Mouse (Mus musculus): Measurements from ENCODE around the gene Anapc11. TPM values are rescaled to one million over a fixed set of nuclear protein-coding genes. Genes with fewer than 3 reads are reported as not detected.
A peak's percentile ranks its signal among the peaks of the same experiment; 100 is the strongest.
"Not testable (repeated sequence)": the region's sequence is repeated elsewhere in the genome, so short reads cannot be mapped to it uniquely, and the experiment has no call there.

Gene Anapc11
- total RNA-seq (2021): 10 to 100 TPM; 50.7 to 51.6 TPM
- long read RNA-seq, experiment 1, transcript Anapc11-201 (3 exons, 3,229 nt): major isoform, 115 of 154 reads
- long read RNA-seq, experiment 1, transcript Anapc11-202 (3 exons, 962 nt): minor isoform, 24 of 154 reads
- long read RNA-seq, experiment 1, partial matches to known transcripts: 10 of 154 reads
- long read RNA-seq, experiment 1, other reads (novel, unspliced or antisense): 5 of 154 reads
- long read RNA-seq, experiment 2, transcript Anapc11-201 (3 exons, 3,229 nt): major isoform, 100 of 120 reads
- long read RNA-seq, experiment 2, transcript Anapc11-202 (3 exons, 962 nt): minor isoform, 10 of 120 reads
- long read RNA-seq, experiment 2, partial matches to known transcripts: 9 of 120 reads
- long read RNA-seq, experiment 2, other reads (novel, unspliced or antisense): 1 of 120 reads

GRCm38 (mm10) chr11:120598283-120598989, at the start of gene Anapc11, which contains the start of gene Alyref:
Gene Anapc11, plus strand, starts transcription at chr11:120598421.
Gene Alyref, minus strand, starts transcription at chr11:120598365.
- peak; percentile 94 for DNase-seq

GRCm38 (mm10) chr11:120548786-120549167, 49.4 kb upstream of the Anapc11 start:
- DNase-seq: no peak

DNA sequence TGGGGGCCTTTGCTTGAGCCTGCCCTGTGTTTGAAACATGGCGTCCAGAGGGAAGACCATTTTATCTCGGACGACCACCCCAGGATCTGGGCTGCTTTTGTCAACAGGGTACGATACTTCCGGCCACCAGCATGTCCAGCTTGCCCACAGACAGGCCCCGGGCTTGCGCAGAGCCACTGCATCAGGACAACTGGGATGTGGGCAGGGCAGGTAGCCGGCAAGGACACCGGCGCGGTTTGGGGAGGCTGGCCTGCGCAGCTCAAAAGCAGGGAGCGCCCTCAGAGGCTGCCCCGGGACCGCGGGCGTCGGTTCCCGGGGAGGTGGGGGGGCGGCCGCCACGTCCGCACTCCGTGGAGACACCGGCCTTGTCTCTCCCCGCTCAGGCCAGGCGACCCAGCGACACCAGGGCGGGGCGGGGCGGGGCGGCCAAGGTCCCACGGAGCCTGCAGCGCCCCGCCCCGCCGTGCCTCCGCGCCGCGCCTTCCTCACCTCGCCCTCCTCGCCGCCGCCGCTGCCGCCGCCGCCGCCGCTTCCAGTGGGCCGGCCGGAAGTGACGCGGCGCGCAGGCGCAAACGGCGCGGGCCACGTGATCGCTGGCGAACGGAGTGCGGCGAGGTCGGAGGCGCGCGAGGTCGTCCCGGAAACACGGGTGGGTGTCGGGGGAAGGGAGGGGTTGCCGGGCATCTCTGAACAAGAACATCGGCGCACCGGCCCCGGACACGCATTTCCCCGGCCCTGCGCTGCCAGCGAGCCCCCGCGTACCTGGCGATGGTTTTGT, 48.9 kb upstream of the Anapc11 start, which contains the start of gene Mcrip1:
Gene Mcrip1 (minus strand): TSS at position 560 of the 778 bp plus-strand sequence.
- DNase-seq: peak; percentile 94

GRCm38 (mm10) chr11:120549986-120550809, 48.0 kb upstream of the Anapc11 start:
- peak; percentile 33 for DNase-seq

DNA sequence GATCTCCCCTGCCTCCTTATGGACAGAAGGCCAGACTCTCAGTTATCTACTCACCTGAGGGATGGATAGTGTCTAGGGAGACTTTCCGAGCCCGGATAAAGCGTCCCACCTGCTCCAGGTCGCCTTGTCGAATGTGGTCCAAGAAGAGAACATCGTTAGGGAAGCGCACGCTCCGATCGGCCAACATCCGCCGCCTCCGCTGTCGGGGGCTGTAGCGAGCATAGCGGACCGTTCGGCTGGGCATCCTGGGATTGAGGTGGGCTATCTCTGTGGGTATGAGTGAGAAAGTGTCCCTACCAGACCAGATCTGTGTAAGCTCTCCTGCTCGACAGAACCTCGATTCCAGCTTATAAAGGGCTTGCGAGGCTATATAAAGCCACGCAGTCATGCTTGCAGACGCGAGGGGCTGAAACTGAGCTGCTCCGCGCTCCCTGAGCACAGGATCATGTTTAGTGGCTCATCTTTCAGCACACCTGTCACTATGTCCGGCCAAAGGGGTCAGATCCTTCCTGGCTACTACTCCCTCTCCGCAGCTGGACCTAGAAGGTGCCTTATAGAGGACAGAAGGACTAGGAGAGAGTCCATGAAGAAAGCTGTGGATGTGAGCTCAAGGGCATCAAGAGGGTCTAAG, 47.3 kb upstream of the Anapc11 start, which contains the start of gene Ppp1r27:
Gene Ppp1r27 (minus strand): TSS at position 323 of the 631 bp plus-strand sequence.
- peak; percentile 68 for DNase-seq

GRCm38 (mm10) chr11:120552736-120553135, 45.5 kb upstream of the Anapc11 start:
- no peak for DNase-seq

- no peak for DNase-seq
Measured at GRCm38 (mm10) chr11:120554834-120555233, 43.4 kb upstream of the Anapc11 start.

DNA sequence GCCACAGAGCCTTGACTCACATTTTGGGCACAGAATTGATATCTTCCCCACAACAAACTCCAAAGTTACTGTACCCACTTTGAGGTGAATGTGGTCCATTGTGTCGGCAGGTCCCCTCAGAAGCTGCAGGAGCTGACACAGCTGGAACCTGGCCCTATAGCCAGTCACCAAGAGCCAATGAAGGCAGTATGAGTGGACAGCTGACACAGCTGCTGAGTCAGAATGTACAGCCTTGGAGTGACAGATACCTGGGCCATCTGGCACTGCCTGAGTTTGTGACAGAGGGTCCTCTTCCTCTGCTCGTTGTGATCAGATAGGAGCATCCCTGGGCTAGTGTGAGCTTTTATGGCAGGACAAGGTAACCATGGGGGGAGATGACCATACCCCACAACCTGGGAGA, 43.0 kb upstream of the Anapc11 start:
- no peak for DNase-seq

DNA sequence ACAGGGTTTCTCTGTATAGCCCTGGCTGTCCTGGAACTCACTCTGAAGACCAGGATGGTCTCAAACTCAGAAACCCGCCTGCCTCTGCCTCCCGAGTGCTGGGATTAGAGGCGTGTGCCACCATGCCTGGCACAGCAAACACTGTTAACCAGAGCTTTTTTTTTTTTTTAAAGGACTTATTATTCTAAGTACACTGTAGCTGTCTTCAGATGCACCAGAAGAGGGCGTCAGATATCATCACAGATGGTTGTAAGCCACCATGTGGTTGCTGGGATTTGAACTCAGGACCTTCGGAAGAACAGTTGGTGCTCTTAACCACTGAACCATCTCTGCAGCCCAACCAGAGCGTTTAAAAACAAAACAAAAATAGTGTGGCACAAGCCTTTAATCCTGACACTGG, 39.4 kb upstream of the Anapc11 start:
- DNase-seq: not testable (repeated sequence)

- DNase-seq: no peak
Measured at GRCm38 (mm10) chr11:120560952-120561728, 37.1 kb upstream of the Anapc11 start.

DNA sequence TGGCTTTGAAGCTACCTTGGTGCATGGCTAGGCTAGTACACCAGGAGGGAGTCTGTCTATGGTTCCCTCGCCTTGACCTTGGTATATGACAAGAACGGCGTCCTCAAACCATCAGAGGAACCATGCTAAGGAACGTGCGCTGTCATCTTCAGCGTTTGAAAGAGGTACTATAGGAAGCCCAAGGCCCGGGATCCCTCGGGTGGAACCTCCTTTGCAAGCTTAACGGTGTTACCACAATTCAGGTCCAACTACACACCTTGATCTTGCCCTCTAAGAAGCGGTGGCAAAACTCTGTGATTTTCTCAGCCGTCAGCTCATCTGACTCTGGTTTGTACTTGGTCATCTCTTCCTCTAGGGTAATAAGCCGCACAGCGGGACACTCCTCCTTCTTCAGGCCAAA, 35.3 kb upstream of the Anapc11 start:
- DNase-seq: no peak

GRCm38 (mm10) chr11:120565114-120565513, 33.1 kb upstream of the Anapc11 start:
- no peak for DNase-seq

DNA sequence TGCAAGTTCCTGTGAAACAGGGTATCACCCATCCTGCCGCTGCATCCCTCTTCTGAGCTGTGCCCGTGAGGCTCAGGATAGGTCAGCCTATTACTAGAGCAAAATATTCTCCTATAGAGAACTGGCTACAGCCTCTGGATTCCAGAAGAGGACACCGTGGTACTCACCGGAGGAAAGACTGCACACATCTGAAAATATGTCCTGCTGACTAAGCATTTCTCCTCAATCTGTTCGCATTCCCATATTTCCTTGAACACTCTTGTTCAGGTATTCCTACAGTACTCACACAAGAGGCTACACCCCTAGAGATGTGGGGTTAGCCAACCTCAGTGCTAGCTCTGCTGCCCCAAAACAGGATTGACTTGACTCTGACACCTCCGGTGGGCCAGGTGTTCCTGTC, 29.9 kb upstream of the Anapc11 start:
- DNase-seq: no peak

DNA sequence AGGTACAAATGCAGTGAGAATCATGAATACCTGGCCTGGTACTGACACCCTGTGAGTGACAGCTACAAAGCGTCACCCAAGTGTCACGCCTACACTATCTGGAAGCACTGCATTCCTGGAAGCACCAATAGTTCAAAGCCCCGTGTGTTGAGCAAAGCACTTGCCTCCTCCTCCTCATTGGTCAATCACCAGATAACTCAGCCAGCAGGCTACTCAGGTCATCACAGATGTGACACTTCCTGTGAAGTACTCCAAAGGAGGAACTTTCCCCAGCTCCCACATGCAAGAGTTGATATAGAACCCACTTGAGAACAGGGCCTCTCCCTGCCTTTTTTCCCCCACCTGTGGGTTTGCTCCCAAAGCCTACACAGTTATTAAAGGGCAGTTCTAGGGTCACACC, 27.1 kb upstream of the Anapc11 start:
- DNase-seq: no peak

- no peak for DNase-seq
Measured at GRCm38 (mm10) chr11:120571754-120572416, 26.3 kb upstream of the Anapc11 start.

DNA sequence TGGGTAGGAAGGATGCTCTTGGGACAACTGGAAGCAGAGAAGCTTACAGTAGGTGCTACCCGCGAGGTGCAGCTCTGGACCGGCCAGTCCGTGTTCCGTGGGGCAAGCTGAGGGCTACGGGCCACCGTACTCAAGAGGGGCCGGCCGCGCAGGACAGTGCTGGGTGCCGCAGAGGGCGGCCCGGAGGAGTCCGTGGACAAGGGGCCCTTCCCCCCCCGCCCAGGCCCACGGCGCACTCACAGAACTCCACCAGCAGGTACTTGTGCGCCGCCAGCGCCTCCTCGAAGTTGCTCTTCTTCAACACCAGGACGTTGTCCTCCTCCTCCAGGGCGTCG, 25.8 kb upstream of the Anapc11 start:
- no peak for DNase-seq

DNA sequence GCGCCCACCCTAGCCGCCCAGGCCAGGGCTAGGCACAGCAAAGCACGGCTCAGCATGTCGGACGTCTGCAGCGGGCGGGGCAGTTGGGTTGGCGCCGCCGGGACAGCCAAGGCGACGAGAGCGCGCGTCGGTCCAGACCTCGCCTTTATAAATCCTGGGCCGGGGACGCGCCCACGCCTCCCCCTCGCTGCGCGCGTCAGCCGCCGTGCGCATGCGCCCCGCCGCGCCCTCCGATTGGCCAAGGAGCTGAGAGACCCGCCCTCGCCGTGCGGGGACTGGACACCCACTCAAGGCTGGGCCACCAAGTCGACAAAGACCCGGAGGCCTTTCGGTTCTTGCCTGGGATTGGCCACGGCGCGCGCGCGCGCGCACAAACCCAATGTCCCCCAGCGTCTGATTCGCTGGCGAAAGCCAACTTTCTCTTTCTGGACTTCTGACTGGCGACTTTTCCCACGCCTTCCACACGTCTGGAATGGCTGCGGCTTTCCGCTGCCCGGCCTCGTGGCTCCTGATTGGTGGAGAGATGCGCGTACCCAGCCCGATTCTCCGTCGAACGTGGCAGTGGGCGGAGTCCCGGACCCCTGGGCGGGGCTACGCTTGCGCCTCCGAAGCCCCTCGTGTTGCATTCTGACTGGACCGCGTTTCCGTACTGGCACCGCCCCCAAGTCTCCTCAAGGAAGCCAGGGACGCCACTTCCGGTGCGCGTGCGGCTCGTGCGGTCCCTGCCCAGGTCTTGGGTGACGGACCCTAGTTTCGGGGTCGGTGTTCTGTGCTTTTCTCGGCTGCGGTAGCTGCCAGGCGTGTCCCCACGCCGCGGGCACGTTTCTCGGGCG, 25.3 kb upstream of the Anapc11 start, which contains the start of gene P4hb:
Gene P4hb (minus strand): TSS at position 502 of the 833 bp plus-strand sequence.
- peak; percentile 100 for DNase-seq

DNA sequence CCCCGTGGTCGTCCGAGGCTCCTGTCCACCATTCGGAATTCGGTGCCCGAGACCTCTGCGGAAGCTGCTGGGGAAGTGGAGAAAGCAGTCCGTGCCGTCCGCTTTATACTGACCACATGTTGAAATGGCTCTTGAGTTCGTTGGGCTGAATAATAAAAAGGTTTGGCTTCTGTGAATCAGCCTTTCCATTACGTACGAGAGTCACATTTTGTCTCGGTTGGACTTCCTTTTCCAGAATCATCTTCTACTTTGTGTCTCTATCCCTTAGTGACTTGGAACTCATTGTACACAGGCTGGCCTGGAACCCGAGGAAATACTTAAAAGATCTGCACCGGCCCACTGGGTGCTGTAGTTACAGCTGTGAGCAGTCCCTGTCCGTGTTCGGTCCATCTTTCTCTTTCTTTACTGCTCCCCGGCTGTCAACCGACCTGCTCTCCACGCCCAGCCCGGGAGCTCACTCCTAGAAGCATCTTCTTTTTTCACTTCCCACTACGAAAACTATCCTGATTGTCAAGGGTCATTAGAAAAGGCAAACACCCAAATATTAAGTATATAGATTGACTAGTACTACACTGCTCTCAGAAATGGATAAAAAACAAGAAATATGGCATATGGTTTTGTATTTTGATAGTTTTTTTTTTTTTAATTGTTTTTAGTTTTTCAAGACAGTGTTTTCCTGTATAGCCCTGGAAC, 24.5 kb upstream of the Anapc11 start:
- DNase-seq: no peak
